Mouse (Mus musculus): ENCODE data around the gene Asb2. TPM values are rescaled to one million over a fixed set of nuclear protein-coding genes. Genes with fewer than 3 reads are reported as not detected.

Asb2 gene
- polyA plus RNA-seq, 1 experiment from 2014 or later, result 0.81 TPM

DNA sequence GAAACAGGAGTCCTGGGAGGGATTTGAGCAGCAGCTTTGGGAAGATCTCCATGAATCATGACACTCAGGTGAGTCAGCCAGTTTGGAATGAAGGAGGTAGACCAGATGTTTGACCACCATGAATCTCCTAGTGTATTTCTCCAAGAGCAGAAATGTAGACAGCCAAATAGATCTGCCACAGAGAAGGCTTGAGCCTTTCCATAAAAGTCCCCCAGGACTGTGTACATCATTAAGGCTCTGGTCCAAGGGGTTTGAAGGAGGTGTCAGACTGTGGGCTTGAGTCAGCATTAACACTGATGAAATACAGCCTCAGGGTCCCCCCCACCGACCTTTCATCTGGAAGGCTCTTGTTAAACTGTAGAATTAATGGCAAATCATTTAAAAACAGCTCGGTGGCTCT is 74.3 kb downstream of the Asb2 start:
- H3K4me2 ChIP-seq, result no peak overlapping the region
- no peaks in the 10 kb centered on the region for H3K9me3 ChIP-seq
- H3K27me3 ChIP-seq (replicated peaks), result no peaks in the 10 kb centered on the region
- H3K4me1 ChIP-seq, result no peaks in the 10 kb centered on the region
- H3K27ac ChIP-seq, result no peak overlapping the region
- H3K9ac ChIP-seq, result no peak overlapping the region
- ATAC-seq (replicated peaks), result no peak
- H3K4me3 ChIP-seq, result no peak overlapping the region
- H3K36me3 ChIP-seq (replicated peaks), result no peaks in the 10 kb centered on the region
- 91% methylated on average over 2 of the region's 2 CpGs for WGBS

DNA sequence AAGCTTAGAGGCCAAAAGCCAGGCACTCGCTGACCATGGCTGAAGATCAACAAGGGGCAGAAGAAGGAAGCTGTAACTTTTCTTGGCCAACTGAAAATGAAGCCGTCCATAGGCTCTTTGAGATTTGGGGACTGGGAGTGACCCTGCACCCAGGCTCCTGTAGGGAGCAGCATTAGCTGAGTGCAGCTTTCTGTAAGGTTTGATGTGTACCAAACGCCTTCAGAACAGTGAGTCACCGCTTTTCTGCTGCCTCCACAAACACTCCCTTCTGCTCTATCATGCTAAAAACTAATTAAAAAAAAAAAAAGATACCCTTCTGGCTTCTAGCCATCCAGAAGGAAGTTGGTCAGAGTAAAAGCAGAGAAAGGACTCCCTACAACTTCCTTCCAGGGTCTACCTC is 79.4 kb downstream of the Asb2 start:
- Histone ChIP-seq H3K4me3 (no peak overlapping the region), H3K27me3 (replicated peaks) (no peaks in the 10 kb centered on the region), H3K9ac (no peak overlapping the region), H3K9me3 (no peaks in the 10 kb centered on the region), H3K4me1 (no peaks in the 10 kb centered on the region), H3K36me3 (replicated peaks) (no peaks in the 10 kb centered on the region), H3K4me2 (no peak overlapping the region), H3K27ac (no peak overlapping the region)
- WGBS, result 87% methylated on average over 4 of the region's 4 CpGs
- no peak for ATAC-seq (replicated peaks)

DNA sequence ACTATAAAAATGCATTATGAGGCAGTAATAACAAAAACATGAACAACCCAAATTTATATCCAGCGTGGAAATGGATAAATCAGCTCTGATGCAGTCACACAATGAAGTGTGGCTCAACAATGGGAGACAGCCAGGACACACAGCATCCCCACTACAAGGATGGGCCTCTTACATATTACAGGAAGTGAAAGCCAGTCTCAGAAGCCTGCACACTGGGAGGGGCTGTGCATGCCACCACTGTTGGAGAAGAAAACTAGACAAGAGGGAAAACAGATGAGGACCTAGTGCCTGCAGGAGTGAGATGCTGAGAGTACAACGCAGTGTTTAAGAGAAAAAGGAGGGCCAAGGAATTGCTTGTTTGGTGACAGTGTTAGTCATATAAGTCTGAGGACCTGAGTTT is 82.1 kb downstream of the Asb2 start:
- no peak overlapping the region for H3K9ac ChIP-seq
- no peaks in the 10 kb centered on the region for H3K36me3 ChIP-seq (replicated peaks)
- no peak overlapping the region for H3K4me3 ChIP-seq
- no peak for ATAC-seq (replicated peaks)
- H3K4me1 ChIP-seq, result no peaks in the 10 kb centered on the region
- no peak overlapping the region for H3K27ac ChIP-seq
- no peaks in the 10 kb centered on the region for H3K27me3 ChIP-seq (replicated peaks)
- H3K9me3 ChIP-seq, result no peaks in the 10 kb centered on the region
- H3K4me2 ChIP-seq, result no peak overlapping the region
- WGBS, result 89% methylated on average over 2 of the region's 2 CpGs

DNA sequence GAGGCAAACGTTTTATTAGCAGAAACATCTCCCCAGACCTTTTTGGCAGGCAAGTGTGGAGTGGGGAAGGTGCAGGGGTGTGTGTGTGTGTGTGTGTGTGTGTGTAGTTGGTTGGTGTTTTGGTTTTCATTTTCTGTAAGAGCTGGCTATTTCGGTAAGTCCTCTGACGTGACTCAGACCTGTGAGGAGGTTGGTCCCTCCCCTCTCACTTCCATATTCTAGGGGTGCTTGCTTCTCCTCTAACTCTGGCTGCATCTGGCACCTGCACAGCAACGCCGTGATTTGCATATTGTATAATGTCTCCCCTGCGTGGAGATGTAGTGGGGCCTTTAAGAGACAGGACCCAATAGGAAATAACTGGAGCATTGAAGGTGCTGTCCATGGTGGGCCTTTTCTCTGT is 82.8 kb downstream of the Asb2 start:
- Histone ChIP-seq H3K27me3 (replicated peaks) (no peaks in the 10 kb centered on the region), H3K9me3 (no peaks in the 10 kb centered on the region), H3K4me2 (no peak overlapping the region), H3K9ac (no peak overlapping the region), H3K27ac (no peak overlapping the region), H3K4me1 (no peaks in the 10 kb centered on the region), H3K4me3 (no peak overlapping the region), H3K36me3 (replicated peaks) (no peaks in the 10 kb centered on the region)
- no peak for ATAC-seq (replicated peaks)
- WGBS, result 65% methylated on average over 6 of the region's 6 CpGs

GRCm38 (mm10) chr12:103272176-103272575 is 83.6 kb downstream of the Asb2 start:
- H3K27ac ChIP-seq, result no peak overlapping the region
- H3K4me1 ChIP-seq, result no peaks in the 10 kb centered on the region
- H3K9me3 ChIP-seq, result no peaks in the 10 kb centered on the region
- no peak overlapping the region for H3K9ac ChIP-seq
- no peak overlapping the region for H3K4me2 ChIP-seq
- no peaks in the 10 kb centered on the region for H3K36me3 ChIP-seq (replicated peaks)
- WGBS, result 95% methylated on average over 3 of the region's 3 CpGs
- H3K27me3 ChIP-seq (replicated peaks), result no peaks in the 10 kb centered on the region
- no peak overlapping the region for H3K4me3 ChIP-seq
- ATAC-seq (replicated peaks), result no peak

Other genes with a start within 250 kb of the Asb2 start
- 1.2 and 1.5 TPM in 2 replicates for gene Prima1, start 113.9 kb downstream of the Asb2 start, polyA plus RNA-seq (2015; fragmentation: Nextera tagmentation; extraction: Ambion mirVana)
- 7.7 and 11.2 TPM in 2 replicates for gene Fam181a, start 45.0 kb downstream of the Asb2 start, polyA plus RNA-seq (2015; fragmentation: Nextera tagmentation; extraction: Ambion mirVana)
- 23.9 and 28.4 TPM in 2 replicates for gene Otub2, start 32.7 kb upstream of the Asb2 start, polyA plus RNA-seq (2015; fragmentation: Nextera tagmentation; extraction: Ambion mirVana)
- 1.8 and 2.0 TPM in 2 replicates for gene 9330161L09Rik, start 51.8 kb upstream of the Asb2 start, polyA plus RNA-seq (2015; fragmentation: Nextera tagmentation; extraction: Ambion mirVana)
- 138 and 139 TPM in 2 replicates for gene Ddx24, start 69.8 kb upstream of the Asb2 start, polyA plus RNA-seq (2015; fragmentation: Nextera tagmentation; extraction: Ambion mirVana)
- 15.1 and 15.4 TPM in 2 replicates for gene Ifi27, start 78.2 kb upstream of the Asb2 start, polyA plus RNA-seq (2015; fragmentation: Nextera tagmentation; extraction: Ambion mirVana)
- gene Ifi27l2a, start 87.7 kb upstream of the Asb2 start, polyA plus RNA-seq (2015; fragmentation: Nextera tagmentation; extraction: Ambion mirVana), result 6.2 and 10.0 TPM in 2 replicates
- gene Ifi27l2b, start 101.2 kb upstream of the Asb2 start, polyA plus RNA-seq (2015; fragmentation: Nextera tagmentation; extraction: Ambion mirVana), result not detected in 2 replicates
- gene Ppp4r4, start 176.3 kb upstream of the Asb2 start, polyA plus RNA-seq (2015; fragmentation: Nextera tagmentation; extraction: Ambion mirVana), result 2.7 and 2.9 TPM in 2 replicates

Data from midbrain, embryonic 15.5 days (tissue).